Mouse (Mus musculus) thymus, adult 2 months (tissue): ENCODE measurements around the gene Fntb.

Source experiments
- CTCF ChIP-seq: fragments of 200-500 bp; IDR thresholded peaks from 2 replicates; pipeline ENCODE4 v1.5.1; 2012; ENCODE audit warnings: mild to moderate bottlenecking, control low read depth, low read length, moderate library complexity, borderline replicate concordance; ENCODE audit not compliant: control insufficient read depth, poor library complexity, insufficient read depth; ENCODE audit errors: extremely low read depth
- POLR2A ChIP-seq: fragments of 200-500 bp; IDR thresholded peaks from 2 replicates; pipeline ENCODE4 v1.6.1; 2012; ENCODE audit warnings: mild to moderate bottlenecking, low read length, control low read depth, moderate library complexity; ENCODE audit not compliant: control insufficient read depth, poor library complexity, insufficient read depth; ENCODE audit errors: extremely low read depth

- no peak for TF ChIP-seq CTCF
- TF ChIP-seq POLR2A, result no peak
Measured at GRCm38 (mm10) chr12:76918113-76918512, 152.7 kb downstream of the Fntb start.
